Mouse (Mus musculus): ENCODE results near the gene Map2k5.

Map2k5 gene

GRCm38 (mm10) chr9:63339256-63339655 lies 38.4 kb downstream of the Map2k5 start:
- no peak for DNase-seq

- DNase-seq, result no peak
Measured at GRCm38 (mm10) chr9:63338716-63339115, 39.0 kb downstream of the Map2k5 start.

DNA sequence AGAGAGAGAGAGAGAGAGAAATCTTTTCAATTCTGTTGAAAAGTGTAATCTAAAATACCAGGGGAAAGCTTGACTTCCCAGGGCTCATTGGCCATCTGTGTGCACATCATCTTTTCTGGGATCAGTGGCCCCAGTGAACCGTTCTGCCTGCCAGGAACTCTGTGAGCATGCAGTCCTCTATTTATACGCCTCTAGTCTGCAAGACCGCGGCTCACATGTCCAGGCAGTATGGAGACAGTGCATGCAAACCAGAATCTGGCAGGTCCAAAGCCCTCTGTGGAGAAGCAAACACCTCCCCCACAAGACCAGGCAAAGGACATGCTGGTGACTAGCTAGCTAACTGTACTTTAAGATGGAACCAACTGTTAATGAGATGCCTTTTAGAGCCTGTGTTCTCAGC lies 41.9 kb downstream of the Map2k5 start:
- DNase-seq, result no peak

DNA sequence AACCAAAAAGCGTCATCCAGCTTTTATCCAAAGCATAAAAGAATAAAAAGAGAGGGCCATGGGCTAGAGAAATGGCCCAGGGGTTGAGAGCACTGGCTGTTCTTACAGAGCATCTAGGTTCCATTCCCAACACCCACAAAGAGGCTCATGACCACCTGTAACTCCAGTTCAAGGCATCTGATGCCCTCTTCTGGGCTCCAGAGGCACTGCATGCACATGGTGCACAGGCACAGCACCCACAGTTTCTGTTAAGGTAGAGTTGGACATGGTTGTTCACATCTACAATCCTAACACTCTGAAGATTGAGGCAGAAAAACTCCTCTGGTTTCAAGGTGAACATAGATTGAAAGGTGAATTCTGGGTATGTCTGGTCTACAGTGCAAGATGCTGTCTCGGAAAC lies 44.6 kb downstream of the Map2k5 start:
- no peak for DNase-seq

DNA sequence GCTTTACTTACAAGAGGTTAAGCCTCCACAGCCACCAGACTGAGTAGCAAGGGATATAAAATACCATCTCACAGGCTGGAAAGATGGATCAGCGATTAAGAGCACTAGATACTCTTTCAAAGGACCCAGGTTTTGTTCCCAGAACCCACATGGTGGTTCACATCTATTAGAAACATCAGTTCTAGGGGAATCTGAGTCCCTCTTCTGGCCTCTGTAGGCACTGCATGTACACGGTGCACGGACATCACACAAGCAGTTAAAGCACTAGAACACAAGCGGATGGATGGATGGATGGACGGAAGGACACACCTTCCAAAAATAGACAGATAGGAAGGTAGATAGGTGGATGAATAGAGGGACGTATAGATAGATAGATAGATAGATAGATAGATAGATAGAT lies 46.5 kb downstream of the Map2k5 start:
- DNase-seq, result no peak

DNA sequence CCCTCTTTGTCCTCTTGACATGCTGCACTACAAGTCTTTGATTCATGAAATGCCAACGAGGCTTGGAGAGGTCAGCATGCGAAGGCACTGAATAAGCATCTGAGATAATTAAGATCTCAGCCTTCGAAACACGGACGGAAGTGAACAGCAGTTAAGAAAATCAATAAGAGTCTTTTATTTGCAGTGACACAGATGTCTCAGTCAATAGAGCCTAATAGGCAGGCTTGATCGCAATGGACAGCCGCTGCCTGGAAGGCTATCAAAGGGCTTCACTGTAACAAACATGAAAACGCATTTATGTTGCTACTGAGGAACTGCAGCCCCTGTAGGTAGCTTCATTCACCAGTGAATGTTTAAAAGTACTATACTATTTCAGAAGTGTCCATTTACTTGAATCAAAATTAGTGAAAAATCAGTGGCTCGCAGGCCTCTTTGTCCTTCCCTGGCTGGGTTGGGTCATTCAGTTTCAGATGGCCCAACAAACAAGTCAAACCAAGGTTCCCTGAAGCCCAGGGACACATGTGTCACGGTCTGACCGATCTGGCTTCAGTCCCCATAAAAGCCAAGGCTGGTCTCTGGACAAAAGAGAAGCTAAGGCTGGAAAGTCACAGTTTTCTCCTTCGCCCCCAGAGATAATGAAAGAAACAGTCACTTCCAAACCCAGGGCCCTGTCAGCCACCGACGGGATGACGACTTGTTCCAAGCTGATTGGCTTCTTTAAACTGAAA lies 48.6 kb downstream of the Map2k5 start:
- no peak for DNase-seq

DNA sequence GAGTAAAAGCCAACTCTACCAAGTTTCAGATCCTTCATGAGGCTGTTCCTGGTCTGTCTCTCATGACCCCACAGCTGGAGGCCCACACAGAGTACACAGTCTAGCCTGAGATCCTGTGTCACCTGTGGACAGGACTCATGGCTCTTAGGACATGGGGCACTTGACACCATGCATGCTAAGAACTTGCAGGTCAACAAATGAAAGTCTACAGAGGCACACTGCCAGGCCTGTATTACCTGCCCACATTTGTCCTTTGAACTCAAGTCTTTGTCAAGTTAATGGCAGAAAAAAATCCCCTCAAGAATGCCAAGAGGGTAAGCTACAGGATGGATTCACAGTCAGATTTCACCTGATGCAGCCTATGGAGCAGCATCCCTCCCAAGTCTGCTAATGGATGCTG lies 62.5 kb downstream of the Map2k5 start:
- peak in 1 of 2 experiments; percentile 5 for DNase-seq

DNA sequence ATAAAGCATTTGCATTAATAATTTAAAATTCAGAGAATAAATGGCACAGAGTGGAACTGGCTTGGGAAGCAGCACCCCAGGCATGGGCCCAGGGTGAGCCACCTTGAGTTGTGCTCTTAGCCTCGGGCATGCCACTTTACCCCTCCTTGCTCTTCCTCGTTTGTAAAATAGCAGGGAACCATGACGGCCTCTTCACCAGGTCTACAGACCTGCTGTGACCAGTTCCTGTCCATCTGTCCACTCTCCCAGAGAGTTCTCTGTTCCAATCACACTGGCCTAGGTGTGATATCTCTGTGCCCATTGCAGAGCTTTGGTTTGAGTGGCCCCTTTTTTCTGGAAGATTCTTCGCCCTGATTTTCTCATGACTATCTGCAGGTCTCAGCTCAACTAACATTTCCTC lies 63.6 kb downstream of the Map2k5 start:
- DNase-seq, result no peak

- no peak for DNase-seq
Measured at GRCm38 (mm10) chr9:63309956-63310355, 67.7 kb downstream of the Map2k5 start.

GRCm38 (mm10) chr9:63309008-63309407 lies 68.7 kb downstream of the Map2k5 start:
- peak; percentile 15 to 41 for DNase-seq

GRCm38 (mm10) chr9:63308441-63308840 lies 69.3 kb downstream of the Map2k5 start:
- no peak for DNase-seq

- no peak for DNase-seq
Measured at GRCm38 (mm10) chr9:63302511-63302910, 75.2 kb downstream of the Map2k5 start.

DNA sequence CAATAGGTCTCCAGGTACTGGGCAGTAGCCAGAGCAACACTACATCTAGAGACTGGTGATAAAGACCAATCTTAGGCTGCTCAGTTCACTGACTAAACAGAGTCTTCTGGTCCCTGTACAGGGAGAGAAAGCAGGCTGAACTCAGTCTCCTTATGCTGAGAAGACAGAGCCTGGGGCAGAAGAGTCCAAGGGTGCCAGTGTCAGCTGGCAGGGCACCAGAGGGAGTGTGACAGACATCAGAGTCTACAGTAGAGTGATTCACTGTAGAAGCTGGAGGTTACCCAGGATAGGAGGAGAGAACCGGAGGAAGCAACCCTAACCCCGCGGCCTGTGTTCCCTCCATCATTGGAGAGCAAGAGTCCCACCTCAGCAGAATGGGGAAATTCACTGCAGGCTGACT lies 79.0 kb downstream of the Map2k5 start:
- no peak for DNase-seq

DNA sequence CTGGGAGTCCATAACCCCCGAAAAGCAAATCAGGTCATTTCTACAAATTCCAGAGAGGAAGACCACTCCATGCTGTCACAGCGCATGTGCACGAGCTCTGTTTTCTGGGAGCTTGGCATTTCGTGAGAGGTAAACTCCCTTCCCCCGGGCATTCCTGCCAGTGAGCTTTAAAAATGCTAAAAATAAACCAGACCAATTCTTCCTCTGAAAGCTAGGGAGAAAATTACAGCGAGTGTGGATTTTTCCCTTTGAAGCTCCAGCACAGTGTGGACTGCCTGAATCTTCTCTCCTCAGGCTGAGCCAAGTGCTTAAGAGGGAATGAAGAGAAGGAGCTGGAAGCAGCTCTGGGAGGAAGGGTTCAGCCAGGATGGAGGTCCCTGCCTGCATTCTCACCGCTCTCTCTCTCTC lies 82.1 kb downstream of the Map2k5 start:
- DNase-seq, result no peak

- DNase-seq, result peak in 1 of 2 experiments; percentile 8
Measured at GRCm38 (mm10) chr9:63294846-63295245, 82.9 kb downstream of the Map2k5 start.

- DNase-seq, result peak; percentile 46 to 54
Measured at GRCm38 (mm10) chr9:63293781-63294480, 83.8 kb downstream of the Map2k5 start.

- no peak for DNase-seq
Measured at GRCm38 (mm10) chr9:63288676-63289075, 89.0 kb downstream of the Map2k5 start.

GRCm38 (mm10) chr9:63284392-63284791 lies 93.3 kb downstream of the Map2k5 start:
- DNase-seq, result no peak

GRCm38 (mm10) chr9:63281996-63282395 lies 95.7 kb downstream of the Map2k5 start:
- no peak for DNase-seq

GRCm38 (mm10) chr9:63281086-63281485 lies 96.6 kb downstream of the Map2k5 start:
- DNase-seq, result no peak

DNA sequence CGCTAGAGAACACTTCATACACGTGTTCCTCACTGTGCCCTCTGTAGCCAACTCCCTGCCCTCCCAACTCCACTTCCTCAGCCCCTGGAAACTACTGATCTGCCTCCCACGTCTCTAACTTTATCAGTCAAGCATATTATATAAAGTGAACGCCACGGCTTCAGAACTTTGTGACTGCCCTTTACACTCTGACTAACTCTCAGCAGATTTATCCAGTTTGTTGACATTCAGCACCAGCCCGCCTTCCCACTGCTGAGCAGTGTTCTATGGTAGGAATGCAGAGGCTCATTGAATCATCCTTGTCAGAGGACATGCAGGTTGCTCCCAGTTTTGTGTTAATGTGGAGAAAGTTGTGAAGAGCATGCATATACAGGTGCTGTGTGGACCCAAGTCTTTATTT lies 103.9 kb downstream of the Map2k5 start:
- no peak for DNase-seq

DNA sequence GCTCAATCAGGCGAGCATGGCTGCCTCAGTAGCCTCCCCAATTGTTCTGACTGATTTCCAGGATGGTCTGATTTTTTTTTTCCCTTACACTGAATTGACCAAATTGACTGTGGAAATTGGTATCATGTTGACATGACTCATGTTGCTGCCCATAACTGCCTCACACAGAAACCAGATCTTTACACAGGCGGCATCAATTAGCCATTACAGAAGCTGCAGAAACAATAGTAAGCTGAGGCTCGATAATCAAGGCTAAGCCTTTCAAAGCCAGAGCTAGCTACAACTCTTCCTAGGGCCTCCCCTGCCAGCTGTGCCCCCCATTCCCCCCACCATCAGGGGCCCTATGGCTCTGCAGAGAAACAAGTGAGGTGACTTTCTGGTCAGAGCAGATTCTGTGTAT lies 107.9 kb downstream of the Map2k5 start:
- DNase-seq, result no peak

- no peak for DNase-seq
Measured at GRCm38 (mm10) chr9:63263188-63263587, 114.5 kb downstream of the Map2k5 start.

- no peak for DNase-seq
Measured at GRCm38 (mm10) chr9:63258768-63259167, 118.9 kb downstream of the Map2k5 start.

DNA sequence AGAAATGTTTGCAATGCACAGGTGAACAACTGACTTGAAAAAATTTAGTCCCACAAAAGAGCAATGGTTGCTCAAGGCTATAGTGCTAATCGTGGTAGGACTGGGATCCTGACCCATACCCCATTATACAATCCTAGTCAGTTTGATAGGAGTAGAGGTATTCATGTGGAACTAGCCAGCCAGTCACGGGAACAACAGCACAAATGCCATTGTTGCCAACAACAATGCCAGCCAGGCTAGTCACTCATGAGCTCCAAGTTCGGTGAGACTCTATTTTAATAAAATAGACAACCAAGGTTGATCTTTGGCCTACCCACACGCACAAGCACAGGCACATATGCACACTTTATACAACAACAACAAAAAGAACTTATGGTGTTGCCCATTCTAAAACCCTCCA lies 120.0 kb downstream of the Map2k5 start:
- DNase-seq, result no peak
